Mouse (Mus musculus): Measurements from ENCODE around the gene Tmem38b. TPM values are rescaled to one million over a fixed set of nuclear protein-coding genes. Genes with fewer than 3 reads are reported as not detected.
"Not testable (repeated sequence)": the region's sequence is repeated elsewhere in the genome, so short reads cannot be mapped to it uniquely, and the experiment has no call there.

The Tmem38b gene
- polyA plus RNA-seq, 1 experiment from 2014 or later: 8.6 TPM

DNA sequence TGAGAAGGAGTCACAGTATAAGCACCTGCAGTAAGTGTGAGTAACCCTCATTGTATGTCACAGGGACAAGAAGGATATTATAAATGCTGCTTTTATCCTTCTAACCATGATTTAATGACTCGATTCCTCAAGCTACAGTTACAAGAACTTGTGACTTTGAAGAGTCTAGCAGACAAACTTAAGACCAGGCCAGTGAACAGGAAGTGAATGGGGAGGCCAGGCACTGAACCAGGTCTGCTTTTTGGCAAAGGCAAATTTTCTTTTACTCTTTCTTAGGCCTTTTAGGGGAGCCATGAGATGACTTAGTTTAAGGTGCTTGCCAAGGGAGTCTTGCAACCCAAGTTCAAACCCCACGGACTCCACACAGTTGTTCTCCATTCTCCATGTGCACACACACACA is 30.1 kb upstream of the Tmem38b start:
- peaks cover 24% of the 10 kb centered on the region for H3K4me1 ChIP-seq (ENCODE audit: control insufficient read depth, insufficient read depth, low read length)
- no peak overlapping the region for H3K4me2 ChIP-seq (ENCODE audit: low read depth, low read length)
- no peaks in the 10 kb centered on the region for H3K9me3 ChIP-seq (replicated peaks; ENCODE audit: control insufficient read depth, low read length)
- no peak overlapping the region for H3K27ac ChIP-seq (ENCODE audit: low read length)
- H3K36me3 ChIP-seq (ENCODE audit: control insufficient read depth, insufficient read depth): no peaks in the 10 kb centered on the region
- no peak for ATAC-seq (replicated peaks; ENCODE audit: extremely low read depth, insufficient read depth, low FRiP score)
- H3K27me3 ChIP-seq (ENCODE audit: control insufficient read depth, insufficient read depth, low read length): no peaks in the 10 kb centered on the region
- H3K4me3 ChIP-seq (ENCODE audit: low read length): no peak overlapping the region
- 87% methylated on average over 2 of the region's 2 CpGs for WGBS
- H3K9ac ChIP-seq (ENCODE audit: low read length): no peak overlapping the region

DNA sequence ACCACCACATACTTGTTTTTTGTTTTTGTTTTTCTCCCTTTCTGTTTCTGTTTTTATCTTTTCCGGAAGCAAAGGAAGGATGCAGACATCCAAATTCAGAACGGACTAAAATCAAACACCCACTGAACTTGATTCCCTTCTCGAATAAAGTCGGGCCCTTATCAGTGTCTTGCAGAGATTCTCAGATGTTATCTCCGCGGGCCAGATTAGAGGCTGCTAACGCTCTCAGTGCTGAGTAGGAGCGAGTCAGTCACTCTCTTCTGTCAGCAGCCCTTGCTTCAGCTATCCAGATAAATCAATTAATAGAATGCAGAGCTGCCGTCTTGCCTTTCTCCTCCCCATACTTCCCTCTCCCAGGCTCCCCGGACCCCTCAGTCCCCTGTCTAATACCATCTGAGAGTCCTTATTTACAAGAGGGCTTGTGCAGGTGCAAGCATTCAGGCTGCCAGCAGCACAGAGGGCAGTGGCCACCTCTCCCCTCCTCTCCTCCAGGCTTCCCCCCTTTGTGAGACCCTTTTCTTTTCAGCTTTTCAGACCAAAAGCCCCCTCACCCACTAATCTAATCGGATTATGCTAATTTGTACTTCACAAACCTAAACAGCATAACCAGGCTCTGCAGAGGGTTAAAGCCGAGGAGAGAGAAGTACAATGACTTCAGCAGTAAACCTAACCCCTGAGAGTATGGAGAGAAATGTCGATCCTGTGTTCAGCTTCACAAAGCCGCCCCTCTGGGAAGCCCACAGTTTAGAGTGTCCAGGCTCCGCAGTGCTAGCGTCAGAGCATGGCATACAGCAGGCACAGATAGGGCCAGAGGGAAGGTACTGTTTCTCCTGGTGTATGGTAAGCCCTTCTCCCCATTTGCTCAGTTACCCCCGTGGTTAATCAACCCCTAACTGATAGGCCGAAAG is 28.7 kb upstream of the Tmem38b start:
- Histone ChIP-seq H3K36me3 (ENCODE audit: control insufficient read depth, insufficient read depth) (no peaks in the 10 kb centered on the region), H3K4me3 (ENCODE audit: low read length) (peak overlapping the region; percentile 4; the same call in 1 of the 2 replicates), H3K9me3 (replicated peaks; ENCODE audit: control insufficient read depth, low read length) (no peaks in the 10 kb centered on the region), H3K27ac (ENCODE audit: low read length) (no peak overlapping the region), H3K4me2 (ENCODE audit: low read depth, low read length) (peak overlapping the region; percentile 38), H3K27me3 (ENCODE audit: control insufficient read depth, insufficient read depth, low read length) (no peaks in the 10 kb centered on the region), H3K9ac (ENCODE audit: low read length) (no peak overlapping the region), H3K4me1 (ENCODE audit: control insufficient read depth, insufficient read depth, low read length) (peaks cover 24% of the 10 kb centered on the region)
- no peak for ATAC-seq (replicated peaks; ENCODE audit: extremely low read depth, insufficient read depth, low FRiP score)
- WGBS: 20% methylated on average over 18 of the region's 18 CpGs

DNA sequence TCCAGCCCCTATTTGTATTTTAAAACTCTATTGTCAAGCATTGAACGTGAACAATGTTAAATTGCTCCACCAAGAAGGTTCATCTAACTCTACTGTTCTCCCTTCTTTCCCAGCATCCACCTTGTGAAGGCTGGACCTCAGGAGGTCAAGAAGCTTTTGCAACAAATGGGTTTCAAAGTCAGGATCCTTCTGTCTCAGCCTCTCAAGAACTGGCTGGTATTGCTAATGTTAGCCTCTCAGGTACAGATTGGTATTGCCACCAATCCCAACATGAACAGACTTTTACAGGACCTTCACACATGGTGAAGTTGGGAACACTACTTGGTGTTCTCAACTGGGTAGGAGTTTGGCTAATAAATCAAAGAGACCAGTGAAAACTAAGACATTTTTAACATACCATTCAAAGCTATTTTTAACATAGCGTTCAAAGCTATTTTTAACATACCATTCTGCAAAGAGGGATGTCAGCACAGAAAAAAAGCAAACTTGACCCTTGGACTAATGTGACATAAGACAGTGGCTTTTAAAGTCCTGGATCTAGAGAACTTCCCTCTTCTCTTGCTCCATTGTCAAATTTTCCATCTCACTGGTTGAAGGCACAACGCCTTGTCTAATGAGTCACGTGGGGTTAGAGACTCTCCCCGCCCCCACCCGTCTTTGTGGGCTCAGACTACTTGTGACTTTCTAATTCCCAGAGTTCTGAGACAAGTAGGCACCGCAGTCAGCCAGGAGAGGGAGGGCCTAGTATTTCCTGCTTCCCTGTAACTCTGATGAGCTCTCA is 26.8 kb upstream of the Tmem38b start:
- peak; percentile 23 for ATAC-seq (replicated peaks; ENCODE audit: extremely low read depth, insufficient read depth, low FRiP score)
- no peak overlapping the region for H3K4me2 ChIP-seq (ENCODE audit: low read depth, low read length)
- no peaks in the 10 kb centered on the region for H3K9me3 ChIP-seq (replicated peaks; ENCODE audit: control insufficient read depth, low read length)
- WGBS: 24% methylated on average over 7 of the region's 7 CpGs
- H3K9ac ChIP-seq (ENCODE audit: low read length): no peak overlapping the region
- no peak overlapping the region for H3K4me3 ChIP-seq (ENCODE audit: low read length)
- H3K36me3 ChIP-seq (ENCODE audit: control insufficient read depth, insufficient read depth): no peaks in the 10 kb centered on the region
- peaks cover 24% of the 10 kb centered on the region for H3K4me1 ChIP-seq (ENCODE audit: control insufficient read depth, insufficient read depth, low read length)
- H3K27ac ChIP-seq (ENCODE audit: low read length): peak overlapping the region; percentile 52
- no peaks in the 10 kb centered on the region for H3K27me3 ChIP-seq (ENCODE audit: control insufficient read depth, insufficient read depth, low read length)

DNA sequence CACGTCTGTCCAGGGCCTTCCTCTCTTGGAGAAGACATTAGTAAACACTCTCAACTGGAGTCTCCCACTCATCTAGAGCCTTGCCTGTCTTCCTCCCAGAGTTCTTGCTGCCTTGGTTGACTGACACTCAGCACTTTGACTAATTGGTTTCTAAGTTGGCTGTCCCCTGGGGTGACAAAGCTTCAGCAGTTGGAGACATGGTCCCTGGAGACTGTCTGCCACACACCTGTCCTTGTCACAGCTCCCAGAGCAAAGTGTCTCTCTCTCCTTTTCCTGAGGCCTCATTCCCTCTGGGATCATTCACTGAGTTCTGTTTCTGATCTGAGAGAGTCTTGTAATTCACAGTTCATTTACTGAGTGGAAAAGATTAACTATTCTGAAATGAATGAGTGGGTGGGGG is 26.1 kb upstream of the Tmem38b start:
- peaks cover 24% of the 10 kb centered on the region for H3K4me1 ChIP-seq (ENCODE audit: control insufficient read depth, insufficient read depth, low read length)
- H3K27ac ChIP-seq (ENCODE audit: low read length): peak overlapping the region; percentile 52
- H3K27me3 ChIP-seq (ENCODE audit: control insufficient read depth, insufficient read depth, low read length): no peaks in the 10 kb centered on the region
- 24% methylated on average over 1 of the region's 1 CpGs for WGBS
- H3K36me3 ChIP-seq (ENCODE audit: control insufficient read depth, insufficient read depth): no peaks in the 10 kb centered on the region
- no peak overlapping the region for H3K4me2 ChIP-seq (ENCODE audit: low read depth, low read length)
- no peaks in the 10 kb centered on the region; the same call in 1 of the 2 replicates for H3K9me3 ChIP-seq (replicated peaks; ENCODE audit: control insufficient read depth, low read length)
- no peak overlapping the region for H3K9ac ChIP-seq (ENCODE audit: low read length)
- no peak for ATAC-seq (replicated peaks; ENCODE audit: extremely low read depth, insufficient read depth, low FRiP score)
- no peak overlapping the region for H3K4me3 ChIP-seq (ENCODE audit: low read length)

DNA sequence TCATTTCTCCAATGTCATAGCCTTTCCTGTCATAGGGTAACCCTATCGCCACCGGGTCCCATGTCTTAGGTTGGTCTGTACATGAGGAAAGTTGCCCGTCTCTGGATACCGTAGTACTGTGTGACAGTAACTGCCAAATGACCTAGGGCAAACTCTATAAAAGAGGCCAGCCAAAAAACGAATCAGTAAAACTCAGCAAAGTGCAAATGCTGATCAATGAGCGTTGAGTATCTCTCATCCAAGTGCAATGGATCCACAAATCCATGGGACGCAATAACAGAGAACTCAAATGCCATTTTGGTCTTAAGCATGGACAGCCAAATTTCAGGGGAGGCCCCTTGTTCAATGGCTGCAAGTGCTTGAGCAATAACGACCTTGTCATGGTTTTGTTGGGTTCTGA is 22.2 kb upstream of the Tmem38b start:
- not testable (repeated sequence) for H3K4me2 ChIP-seq (ENCODE audit: low read depth, low read length); H3K9ac ChIP-seq (ENCODE audit: low read length); ATAC-seq (replicated peaks; ENCODE audit: extremely low read depth, insufficient read depth, low FRiP score); H3K27me3 ChIP-seq (ENCODE audit: control insufficient read depth, insufficient read depth, low read length); H3K4me3 ChIP-seq (ENCODE audit: low read length); H3K36me3 ChIP-seq (ENCODE audit: control insufficient read depth, insufficient read depth); H3K9me3 ChIP-seq (replicated peaks; ENCODE audit: control insufficient read depth, low read length); H3K27ac ChIP-seq (ENCODE audit: low read length)
- WGBS: 94% methylated on average over 7 of the region's 8 CpGs
- H3K4me1 ChIP-seq (ENCODE audit: control insufficient read depth, insufficient read depth, low read length): peaks cover 16% of the 10 kb centered on the region

DNA sequence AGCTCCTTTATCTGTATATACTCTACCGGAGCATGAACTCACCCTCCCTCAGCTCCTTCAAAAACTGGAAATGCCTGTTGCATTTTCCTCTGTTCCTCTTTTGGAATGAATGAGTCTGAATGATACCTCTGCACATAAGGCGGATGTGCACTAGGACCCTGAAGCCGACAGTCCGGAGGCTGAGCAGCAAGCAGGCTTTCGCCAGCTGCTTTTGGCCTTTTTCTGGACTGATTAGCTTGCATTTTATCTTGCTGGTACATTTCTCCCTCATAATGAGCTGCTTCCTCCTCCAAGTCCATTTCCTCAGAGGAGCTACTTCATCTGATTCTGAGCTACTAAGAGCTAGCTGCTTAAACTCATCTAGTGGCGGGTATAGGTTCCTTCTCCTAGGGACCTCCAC is 19.4 kb upstream of the Tmem38b start:
- H3K4me1 ChIP-seq (ENCODE audit: control insufficient read depth, insufficient read depth, low read length); H3K4me3 ChIP-seq (ENCODE audit: low read length); H3K27ac ChIP-seq (ENCODE audit: low read length); H3K9me3 ChIP-seq (replicated peaks; ENCODE audit: control insufficient read depth, low read length); H3K27me3 ChIP-seq (ENCODE audit: control insufficient read depth, insufficient read depth, low read length); ATAC-seq (replicated peaks; ENCODE audit: extremely low read depth, insufficient read depth, low FRiP score); H3K9ac ChIP-seq (ENCODE audit: low read length); H3K4me2 ChIP-seq (ENCODE audit: low read depth, low read length); H3K36me3 ChIP-seq (ENCODE audit: control insufficient read depth, insufficient read depth): not testable (repeated sequence)
- 76% methylated on average over 6 of the region's 6 CpGs for WGBS

DNA sequence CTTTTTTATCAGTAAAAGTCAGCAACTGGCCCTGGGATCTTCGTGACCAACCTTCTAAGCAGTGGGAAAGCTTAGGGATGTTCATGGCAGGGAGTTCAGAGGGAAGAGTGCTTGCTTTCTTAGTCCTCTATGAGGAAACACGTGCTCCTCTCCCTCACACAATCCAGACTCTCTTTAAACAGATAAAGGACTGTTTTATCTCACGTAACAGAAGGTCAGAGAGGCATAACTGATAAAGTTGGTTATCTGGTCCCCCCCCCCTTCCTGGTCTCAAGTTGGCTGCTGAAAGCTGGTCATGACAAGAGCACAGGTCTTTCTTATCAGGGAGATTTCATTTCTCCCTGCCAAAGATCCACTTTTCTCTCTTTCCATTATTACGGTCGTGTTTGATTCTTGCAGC is 7.5 kb upstream of the Tmem38b start:
- WGBS: 22% methylated on average over 5 of the region's 5 CpGs
- Histone ChIP-seq H3K36me3 (ENCODE audit: control insufficient read depth, insufficient read depth) (no peaks in the 10 kb centered on the region), H3K9me3 (replicated peaks; ENCODE audit: control insufficient read depth, low read length) (no peaks in the 10 kb centered on the region), H3K4me1 (ENCODE audit: control insufficient read depth, insufficient read depth, low read length) (no peaks in the 10 kb centered on the region), H3K4me3 (ENCODE audit: low read length) (no peak overlapping the region), H3K27ac (ENCODE audit: low read length) (no peak overlapping the region), H3K27me3 (ENCODE audit: control insufficient read depth, insufficient read depth, low read length) (no peaks in the 10 kb centered on the region), H3K4me2 (ENCODE audit: low read depth, low read length) (no peak overlapping the region), H3K9ac (ENCODE audit: low read length) (no peak overlapping the region)
- ATAC-seq (replicated peaks; ENCODE audit: extremely low read depth, insufficient read depth, low FRiP score): no peak

DNA sequence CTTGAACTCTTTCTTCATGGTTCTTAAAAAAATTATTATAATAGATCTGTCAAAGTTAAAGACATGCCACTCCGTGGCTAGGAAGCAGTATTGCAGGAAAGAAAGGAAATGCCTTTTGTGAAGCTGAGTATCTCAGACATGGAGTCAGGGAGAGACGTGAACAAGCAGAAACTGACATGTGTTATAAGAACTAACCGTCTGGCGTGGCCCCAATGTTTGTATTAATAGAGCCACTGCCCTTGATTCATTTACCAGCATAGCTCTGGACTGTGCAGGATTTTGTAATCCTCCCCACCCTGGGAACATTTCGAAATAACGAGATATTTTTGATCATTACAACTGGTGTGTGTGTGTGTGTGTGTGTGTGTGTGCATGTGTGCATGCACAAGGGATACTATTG is 2.1 kb upstream of the Tmem38b start:
- H3K36me3 ChIP-seq (ENCODE audit: control insufficient read depth, insufficient read depth): no peaks in the 10 kb centered on the region
- 45% methylated on average over 6 of the region's 6 CpGs for WGBS
- ATAC-seq (replicated peaks; ENCODE audit: extremely low read depth, insufficient read depth, low FRiP score): no peak
- no peak overlapping the region for H3K27ac ChIP-seq (ENCODE audit: low read length)
- H3K4me3 ChIP-seq (ENCODE audit: low read length): no peak overlapping the region
- H3K4me2 ChIP-seq (ENCODE audit: low read depth, low read length): no peak overlapping the region
- no peaks in the 10 kb centered on the region for H3K27me3 ChIP-seq (ENCODE audit: control insufficient read depth, insufficient read depth, low read length)
- H3K4me1 ChIP-seq (ENCODE audit: control insufficient read depth, insufficient read depth, low read length): 0 out of 2 replicates have a peak, but pooled peaks cover 3% of the 10 kb centered on the region
- H3K9me3 ChIP-seq (replicated peaks; ENCODE audit: control insufficient read depth, low read length): no peaks in the 10 kb centered on the region
- no peak overlapping the region for H3K9ac ChIP-seq (ENCODE audit: low read length)

DNA sequence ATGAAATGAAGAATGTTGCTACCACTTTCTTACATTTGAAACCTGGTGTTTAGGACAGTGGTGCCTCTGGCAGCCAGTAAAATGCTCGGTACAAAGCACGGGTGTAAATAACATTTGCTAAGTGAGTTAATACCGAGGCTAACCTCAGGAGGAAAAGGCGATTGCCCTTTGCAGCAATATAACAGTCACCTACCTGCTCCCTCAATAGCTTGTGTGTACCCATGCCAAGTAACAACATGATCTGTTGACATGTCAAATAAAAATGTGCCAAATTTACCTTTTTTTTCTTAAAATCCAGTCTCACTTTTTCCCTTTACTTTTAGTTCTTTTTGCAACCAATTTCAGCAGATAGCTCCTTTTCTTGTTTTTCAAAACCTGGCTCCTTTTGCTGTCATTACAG is 1.0 kb upstream of the Tmem38b start:
- H3K9me3 ChIP-seq (replicated peaks; ENCODE audit: control insufficient read depth, low read length): no peaks in the 10 kb centered on the region
- H3K4me1 ChIP-seq (ENCODE audit: control insufficient read depth, insufficient read depth, low read length): 0 out of 2 replicates have a peak, but pooled peaks cover 3% of the 10 kb centered on the region
- 62% methylated on average over 4 of the region's 4 CpGs for WGBS
- no peak overlapping the region for H3K4me3 ChIP-seq (ENCODE audit: low read length)
- no peaks in the 10 kb centered on the region for H3K36me3 ChIP-seq (ENCODE audit: control insufficient read depth, insufficient read depth)
- H3K9ac ChIP-seq (ENCODE audit: low read length): no peak overlapping the region
- no peaks in the 10 kb centered on the region for H3K27me3 ChIP-seq (ENCODE audit: control insufficient read depth, insufficient read depth, low read length)
- no peak overlapping the region for H3K4me2 ChIP-seq (ENCODE audit: low read depth, low read length)
- H3K27ac ChIP-seq (ENCODE audit: low read length): no peak overlapping the region
- no peak for ATAC-seq (replicated peaks; ENCODE audit: extremely low read depth, insufficient read depth, low FRiP score)
